Mouse (Mus musculus) myocyte (in vitro differentiated cells): ENCODE measurements at regions not wholly inside any gene's neighbourhood (a gene's known extent, or its start where the extent isn't known, plus 50 kb on each side); places are given as distances from the start of the nearest gene placed in this dataset.

Source experiments
- H3K27me3 ChIP-seq: one replicate; pipeline ENCODE4 v1.6.1; 2011; ENCODE audit not compliant: control insufficient read depth, insufficient read depth, insufficient read length
- H3K36me3 ChIP-seq: one replicate; pipeline ENCODE4 v1.6.1; 2011; ENCODE audit not compliant: control insufficient read depth, insufficient read depth
- H3K4me2 ChIP-seq: one replicate; pipeline ENCODE4 v1.6.1; 2011; ENCODE audit warnings: low read depth, control low read depth
- H3K4me3 ChIP-seq: one replicate; pipeline ENCODE4 v1.5.1; 2011; ENCODE audit warnings: mild to moderate bottlenecking, control low read depth, moderate library complexity
- H3K79me2 ChIP-seq: one replicate; pipeline ENCODE4 v1.6.1; 2011; ENCODE audit not compliant: control insufficient read depth, insufficient read depth
- H3ac ChIP-seq: one replicate; pipeline ENCODE4 v1.6.1; 2011; ENCODE audit not compliant: control insufficient read depth, insufficient read length
- CEBPB ChIP-seq: IDR thresholded peaks from 2 replicates; pipeline ENCODE4 v1.6.1; 2011; ENCODE audit warnings: mild to moderate bottlenecking, moderate library complexity; ENCODE audit not compliant: poor library complexity, insufficient read depth, severe bottlenecking
- E2F4 ChIP-seq: IDR thresholded peaks from one replicate; pipeline ENCODE4 v1.6.1; 2011; ENCODE audit warnings: mild to moderate bottlenecking, control low read depth, moderate library complexity; ENCODE audit not compliant: insufficient read depth
- MAX ChIP-seq: IDR thresholded peaks from one replicate; pipeline ENCODE4 v1.6.1; 2011; ENCODE audit warnings: low read depth, mild to moderate bottlenecking, control low read depth
- MYOD1 ChIP-seq, 3 experiments: IDR thresholded peaks; one replicate each; pipeline ENCODE4 v1.6.1; 2011; ENCODE audit warnings: control low read depth in 2 of 3, low read depth in 2 of 3, mild to moderate bottlenecking in 2 of 3, moderate library complexity in 1 of 3; ENCODE audit not compliant: insufficient read length in 2 of 3, control insufficient read depth in 1 of 3
- MYOG ChIP-seq, 3 experiments: IDR thresholded peaks; one replicate each; pipeline ENCODE4 v1.6.1; 2011; ENCODE audit warnings: control low read depth in 2 of 3, low read depth in 2 of 3, mild to moderate bottlenecking in 2 of 3; ENCODE audit not compliant: insufficient read length in 2 of 3, control insufficient read depth in 1 of 3, insufficient read depth in 1 of 3
- POLR2A ChIP-seq: IDR thresholded peaks from one replicate; pipeline ENCODE4 v1.6.1; 2011; ENCODE audit warnings: low read depth, mild to moderate bottlenecking, control low read depth, moderate library complexity; ENCODE audit not compliant: insufficient read length
- POLR2AphosphoS2 ChIP-seq: IDR thresholded peaks from one replicate; pipeline ENCODE4 v1.6.1; 2011; ENCODE audit warnings: low read depth, control low read depth; ENCODE audit not compliant: insufficient read length
- REST ChIP-seq: IDR thresholded peaks from one replicate; pipeline ENCODE4 v1.6.1; 2011; ENCODE audit warnings: mild to moderate bottlenecking, control low read depth, moderate library complexity; ENCODE audit not compliant: insufficient read depth, insufficient read length
- SRF ChIP-seq: IDR thresholded peaks from one replicate; pipeline ENCODE4 v1.6.1; 2011; ENCODE audit warnings: low read depth; ENCODE audit not compliant: control insufficient read depth, insufficient read length
- TCF12 ChIP-seq: IDR thresholded peaks from one replicate; pipeline ENCODE4 v1.6.1; 2011; ENCODE audit warnings: mild to moderate bottlenecking, control low read depth; ENCODE audit not compliant: poor library complexity, insufficient read depth, severe bottlenecking
- TCF3 ChIP-seq: IDR thresholded peaks from one replicate; pipeline ENCODE4 v1.6.1; 2011; ENCODE audit warnings: low read depth, control low read depth; ENCODE audit not compliant: insufficient read length
- USF1 ChIP-seq: IDR thresholded peaks from one replicate; pipeline ENCODE4 v1.6.1; 2011; ENCODE audit warnings: low read depth, mild to moderate bottlenecking, control low read depth, moderate library complexity

- no peak overlapping the region for H3ac ChIP-seq
- no peak for TF ChIP-seq MYOG (IDR thresholded peaks at IDR 0.05; ENCODE audit: control insufficient read depth in 1 of 3, insufficient read depth in 1 of 3, insufficient read length in 2 of 3, low read depth in 2 of 3)
- no peak overlapping the region for H3K4me3 ChIP-seq
- H3K79me2 ChIP-seq: no peaks in the 10 kb centered on the region
- no peaks in the 10 kb centered on the region for H3K36me3 ChIP-seq
- no peaks in the 10 kb centered on the region for H3K27me3 ChIP-seq
- H3K4me2 ChIP-seq: no peak overlapping the region
Measured at GRCm38 (mm10) chr8:35942515-35942914, 176.9 kb downstream of the Gm19410 start.

GRCm38 (mm10) chr8:35943686-35944085 lies 178.1 kb downstream of the Gm19410 start:
- Histone ChIP-seq H3K36me3 (no peaks in the 10 kb centered on the region), H3K4me2 (no peak overlapping the region)
- TF ChIP-seq TCF3: no peak
- TF ChIP-seq CEBPB: no peak
- no peak for TF ChIP-seq MYOD1 (IDR thresholded peaks at IDR 0.05; ENCODE audit: control insufficient read depth in 1 of 3, insufficient read length in 2 of 3, low read depth in 2 of 3)
- TF ChIP-seq MYOG (IDR thresholded peaks at IDR 0.05; ENCODE audit: control insufficient read depth in 1 of 3, insufficient read depth in 1 of 3, insufficient read length in 2 of 3, low read depth in 2 of 3): no peak

GRCm38 (mm10) chr8:35944461-35944860 lies 178.9 kb downstream of the Gm19410 start:
- Histone ChIP-seq H3K4me3 (no peak overlapping the region), H3ac (no peak overlapping the region), H3K79me2 (no peaks in the 10 kb centered on the region), H3K27me3 (no peaks in the 10 kb centered on the region), H3K36me3 (no peaks in the 10 kb centered on the region), H3K4me2 (no peak overlapping the region)
- TF ChIP-seq CEBPB (no peak), MYOG (IDR thresholded peaks at IDR 0.05; ENCODE audit: control insufficient read depth in 1 of 3, insufficient read depth in 1 of 3, insufficient read length in 2 of 3, low read depth in 2 of 3) (no peak), TCF12 (no peak), POLR2A (no peak)

More at GRCm38 (mm10) chr8:35943686-35944085, 178.1 kb downstream of the Gm19410 start:
- no peak overlapping the region for H3ac ChIP-seq
- H3K79me2 ChIP-seq: no peaks in the 10 kb centered on the region
- H3K4me3 ChIP-seq: no peak overlapping the region
- no peaks in the 10 kb centered on the region for H3K27me3 ChIP-seq

- no peaks in the 10 kb centered on the region for H3K36me3 ChIP-seq
- H3K4me3 ChIP-seq: no peak overlapping the region
- TF ChIP-seq TCF12: no peak
- no peak for TF ChIP-seq MYOG (IDR thresholded peaks at IDR 0.05; ENCODE audit: control insufficient read depth in 1 of 3, insufficient read depth in 1 of 3, insufficient read length in 2 of 3, low read depth in 2 of 3)
- TF ChIP-seq TCF3: no peak
- TF ChIP-seq REST: no peak
- no peak for TF ChIP-seq POLR2A
- TF ChIP-seq CEBPB: no peak
- TF ChIP-seq MYOD1 (IDR thresholded peaks at IDR 0.05; ENCODE audit: control insufficient read depth in 1 of 3, insufficient read length in 2 of 3, low read depth in 2 of 3): no peak
- no peak for TF ChIP-seq POLR2AphosphoS2
- TF ChIP-seq E2F4: no peak
- no peak for TF ChIP-seq SRF
- TF ChIP-seq USF1: no peak
- no peak for TF ChIP-seq MAX
- H3K27me3 ChIP-seq: no peaks in the 10 kb centered on the region
- no peak overlapping the region for H3ac ChIP-seq
- no peaks in the 10 kb centered on the region for H3K79me2 ChIP-seq
- H3K4me2 ChIP-seq: no peak overlapping the region
Measured at GRCm38 (mm10) chr8:35946539-35946940, 180.9 kb downstream of the Gm19410 start.

- no peak overlapping the region for H3ac ChIP-seq
- TF ChIP-seq POLR2AphosphoS2 (no peak), MAX (no peak), E2F4 (no peak), TCF3 (no peak), CEBPB (no peak), USF1 (no peak), SRF (no peak), REST (no peak), POLR2A (no peak), MYOG (IDR thresholded peaks at IDR 0.05; ENCODE audit: control insufficient read depth in 1 of 3, insufficient read depth in 1 of 3, insufficient read length in 2 of 3, low read depth in 2 of 3) (no peak), MYOD1 (IDR thresholded peaks at IDR 0.05; ENCODE audit: control insufficient read depth in 1 of 3, insufficient read length in 2 of 3, low read depth in 2 of 3) (no peak), TCF12 (no peak)
Measured at GRCm38 (mm10) chr8:35948146-35948545, 182.6 kb downstream of the Gm19410 start.

More at GRCm38 (mm10) chr8:35948146-35948545, 182.6 kb downstream of the Gm19410 start:
- H3K27me3 ChIP-seq: no peaks in the 10 kb centered on the region
- no peaks in the 10 kb centered on the region for H3K79me2 ChIP-seq
- H3K4me2 ChIP-seq: no peak overlapping the region
- no peaks in the 10 kb centered on the region for H3K36me3 ChIP-seq
- H3K4me3 ChIP-seq: no peak overlapping the region
